In genomic region chr7:16083361-16083760, GRCm38 (mm10) we compare ENCODE assay signal across 28 mouse cellular contexts. TPM values are rescaled to one million over a fixed set of nuclear protein-coding genes. Genes with fewer than 3 reads are reported as not detected.
DNase-seq lines count a peak whose midpoint lies in the region; ATAC-seq and TF ChIP-seq lines count a peak whose summit lies in the region.
"Had no signal": no experiment of that assay in that cellular context is flagged by ENCODE, and none has a peak within 500 bp of the region (broad histone marks: within the 10 kb centered on the region; RNA-seq: fewer than 3 reads in every experiment).

No protein-coding gene starts in this region.

- peaks cover 6% of the 10 kb centered on the region for H3K4me1 ChIP-seq in heart, embryonic 12.5 days (replicated peaks)
- H3K4me1 ChIP-seq in intestine, embryonic 15.5 days (replicated peaks): no peaks in the 10 kb centered on the region
- H3K4me1 ChIP-seq in intestine, postnatal 0 days (replicated peaks; ENCODE audit: control insufficient read depth, insufficient read depth, low read length): no peaks in the 10 kb centered on the region
- no peaks in the 10 kb centered on the region for H3K4me1 ChIP-seq in forebrain, embryonic 10.5 days
- H3K4me1 ChIP-seq: embryonic facial prominence, embryonic 13.5 days; embryonic facial prominence, embryonic 15.5 days; forebrain, embryonic 13.5 days; forebrain, embryonic 15.5 days had no signal

- no peak overlapping the region for H3K4me2 ChIP-seq in heart, embryonic 12.5 days
- no peak overlapping the region for H3K4me2 ChIP-seq in intestine, embryonic 15.5 days (replicated peaks)
- H3K4me2 ChIP-seq in intestine, postnatal 0 days (replicated peaks; ENCODE audit: low read depth): no peak overlapping the region
- H3K4me2 ChIP-seq: embryonic facial prominence, embryonic 13.5 days; embryonic facial prominence, embryonic 15.5 days; forebrain, embryonic 13.5 days; forebrain, embryonic 15.5 days had no signal

- no peaks in the 10 kb centered on the region for H3K9me3 ChIP-seq in heart, embryonic 12.5 days (replicated peaks)
- H3K9me3 ChIP-seq in intestine, embryonic 15.5 days: no peaks in the 10 kb centered on the region
- no peaks in the 10 kb centered on the region for H3K9me3 ChIP-seq in intestine, postnatal 0 days (ENCODE audit: control insufficient read depth)
- no peaks in the 10 kb centered on the region for H3K9me3 ChIP-seq in forebrain, embryonic 10.5 days
- H3K9me3 ChIP-seq: embryonic facial prominence, embryonic 13.5 days; embryonic facial prominence, embryonic 15.5 days; forebrain, embryonic 13.5 days; forebrain, embryonic 15.5 days had no signal

- H3K9ac ChIP-seq in heart, embryonic 12.5 days: 0 out of 2 replicates have a peak overlapping the region, but pooled peaks have one; percentile 42
- H3K9ac ChIP-seq in intestine, embryonic 15.5 days: no peak overlapping the region
- H3K9ac ChIP-seq in intestine, postnatal 0 days (ENCODE audit: low read depth, low read length): no peak overlapping the region
- H3K9ac ChIP-seq: embryonic facial prominence, embryonic 13.5 days; embryonic facial prominence, embryonic 15.5 days; forebrain, embryonic 13.5 days; forebrain, embryonic 15.5 days; forebrain, postnatal 0 days had no signal

- no peak for TF ChIP-seq CTCF in intestine, postnatal 0 days (IDR thresholded peaks at IDR 0.05; ENCODE audit: low read depth)

- no peak for ATAC-seq in heart, embryonic 12.5 days (ENCODE audit: insufficient number of reproducible peaks, low FRiP score)
- ATAC-seq in intestine, embryonic 15.5 days: peak; percentile 75
- ATAC-seq in intestine, postnatal 0 days: 0 out of 2 replicates have a peak, but pooled peaks have one; percentile 43
- ATAC-seq: forebrain, embryonic 13.5 days; forebrain, embryonic 15.5 days; forebrain, postnatal 0 days had no signal

- H3K27ac ChIP-seq in heart, embryonic 12.5 days (ENCODE audit: poor library complexity, severe bottlenecking): no peak overlapping the region
- H3K27ac ChIP-seq in intestine, embryonic 15.5 days: no peak overlapping the region
- peak overlapping the region; percentile 50; the same call in 1 of the 2 replicates for H3K27ac ChIP-seq in intestine, postnatal 0 days (ENCODE audit: low read depth, low read length)
- no peak overlapping the region for H3K27ac ChIP-seq in forebrain, embryonic 10.5 days
- H3K27ac ChIP-seq: embryonic facial prominence, embryonic 13.5 days; embryonic facial prominence, embryonic 15.5 days; forebrain, embryonic 13.5 days; forebrain, embryonic 15.5 days had no signal

- H3K36me3 ChIP-seq in heart, embryonic 12.5 days: no peaks in the 10 kb centered on the region
- H3K36me3 ChIP-seq in intestine, embryonic 15.5 days: no peaks in the 10 kb centered on the region
- no peaks in the 10 kb centered on the region for H3K36me3 ChIP-seq in intestine, postnatal 0 days (ENCODE audit: control insufficient read depth, insufficient read depth)
- no peaks in the 10 kb centered on the region for H3K36me3 ChIP-seq in forebrain, embryonic 10.5 days (replicated peaks)
- H3K36me3 ChIP-seq: embryonic facial prominence, embryonic 13.5 days; embryonic facial prominence, embryonic 15.5 days; forebrain, embryonic 15.5 days had no signal

- no peak overlapping the region for H3K4me3 ChIP-seq in heart, embryonic 12.5 days
- no peak overlapping the region for H3K4me3 ChIP-seq in intestine, embryonic 15.5 days (replicated peaks)
- H3K4me3 ChIP-seq in intestine, postnatal 0 days (ENCODE audit: low read depth, low read length): no peak overlapping the region
- H3K4me3 ChIP-seq in forebrain, embryonic 10.5 days: no peak overlapping the region
- H3K4me3 ChIP-seq: embryonic facial prominence, embryonic 13.5 days; embryonic facial prominence, embryonic 15.5 days; erythroblast, embryonic 14.5 days; forebrain, embryonic 13.5 days; forebrain, embryonic 15.5 days had no signal

- no peak for DNase-seq in heart, postnatal 4 days
- no peak for DNase-seq in forebrain, embryonic 10.5 days (ENCODE audit: extremely low spot score, low spot score)
- no peak for DNase-seq in left cerebral cortex, adult 9 months (ENCODE audit: low spot score in 2 of 2)
- DNase-seq in c-Kit-positive CD71-positive TER-119-positive erythroid progenitor cells, embryonic 14.5 days (ENCODE audit: low spot score): no peak
- DNase-seq: adrenal gland, adult 2 months; adrenal gland, postnatal 10 days; adrenal gland, postnatal 25 days; cerebellum, adult 11 months; cerebellum, adult 18-20 months; cerebellum, adult 8-10 months; cerebellum, adult 9-11 months; cerebellum, postnatal 14 days; cerebellum, postnatal 36 days; embryo, embryonic 11 days; forebrain, postnatal 0 days had no signal

- H3K27me3 ChIP-seq in heart, embryonic 12.5 days (replicated peaks): peaks cover 16% of the 10 kb centered on the region
- no peaks in the 10 kb centered on the region for H3K27me3 ChIP-seq in intestine, embryonic 15.5 days (replicated peaks)
- H3K27me3 ChIP-seq in intestine, postnatal 0 days (replicated peaks; ENCODE audit: control insufficient read depth, insufficient read depth, low read length): no peaks in the 10 kb centered on the region
- H3K27me3 ChIP-seq in forebrain, embryonic 10.5 days (ENCODE audit: poor library complexity, severe bottlenecking): no peaks in the 10 kb centered on the region
- H3K27me3 ChIP-seq: embryonic facial prominence, embryonic 13.5 days; embryonic facial prominence, embryonic 15.5 days; forebrain, embryonic 15.5 days had no signal

- WGBS in heart, embryonic 12.5 days: 58% methylated on average over 4 of the region's 4 CpGs
- 62% methylated on average over 4 of the region's 4 CpGs for WGBS in intestine, embryonic 15.5 days
- 56% methylated on average over 4 of the region's 4 CpGs for WGBS in intestine, postnatal 0 days
- 56% methylated on average over 4 of the region's 4 CpGs for WGBS in forebrain, embryonic 10.5 days

RNA-seq across cellular contexts. Expression of gene Napa, which starts 14.9 kb away (rescaled TPM):
- 144 and 159 TPM in 2 replicates for polyA plus RNA-seq in heart, embryonic 12.5 days (2016; fragmentation: Nextera tagmentation; extraction: Ambion mirVana)
- total RNA-seq in heart, postnatal 4 days (2021): 100 to 1,000 TPM in 1 of 2 experiments, 10 to 100 TPM in 1; 90.4 to 104 TPM
- polyA plus RNA-seq in intestine, embryonic 15.5 days (2015; fragmentation: Nextera tagmentation; extraction: Ambion mirVana): 186 and 194 TPM in 2 replicates
- polyA plus RNA-seq in intestine, postnatal 0 days (2015; fragmentation: Nextera tagmentation; extraction: Ambion mirVana): 201 and 204 TPM in 2 replicates
- 169 and 171 TPM in 2 replicates for polyA plus RNA-seq in forebrain, embryonic 10.5 days (2016; fragmentation: Nextera tagmentation; extraction: Ambion mirVana)

RNA-seq across cellular contexts. Expression of gene Zfp541, which starts 21.7 kb away (rescaled TPM):
- polyA plus RNA-seq in heart, embryonic 12.5 days (2016; fragmentation: Nextera tagmentation; extraction: Ambion mirVana): 0.05 TPM in 1 of 2 replicates, not detected in the other
- total RNA-seq in heart, postnatal 4 days (2021): not detected
- polyA plus RNA-seq in intestine, embryonic 15.5 days (2015; fragmentation: Nextera tagmentation; extraction: Ambion mirVana): 0.03 and 0.06 TPM in 2 replicates
- 0.14 TPM in 1 of 2 replicates, not detected in the other for polyA plus RNA-seq in intestine, postnatal 0 days (2015; fragmentation: Nextera tagmentation; extraction: Ambion mirVana)
- 0.10 TPM in 1 of 2 replicates, not detected in the other for polyA plus RNA-seq in forebrain, embryonic 10.5 days (2016; fragmentation: Nextera tagmentation; extraction: Ambion mirVana)
- total RNA-seq: common myeloid progenitor, adult 5-6 weeks; MEL had no signal
- polyA plus RNA-seq: C2C12; embryonic facial prominence, embryonic 11.5 days; forebrain, embryonic 11.5 days; forebrain, embryonic 13.5 days; forebrain, embryonic 15.5 days had no signal

RNA-seq across cellular contexts. Expression of gene Bicra, which starts 35.6 kb away (rescaled TPM):
- 5.9 and 6.4 TPM in 2 replicates for polyA plus RNA-seq in heart, embryonic 12.5 days (2016; fragmentation: Nextera tagmentation; extraction: Ambion mirVana)
- 1 to 10 TPM; 7.6 to 7.8 TPM for total RNA-seq in heart, postnatal 4 days (2021)
- 4.9 and 5.4 TPM in 2 replicates for polyA plus RNA-seq in intestine, embryonic 15.5 days (2015; fragmentation: Nextera tagmentation; extraction: Ambion mirVana)
- 1.6 and 1.7 TPM in 2 replicates for polyA plus RNA-seq in intestine, postnatal 0 days (2015; fragmentation: Nextera tagmentation; extraction: Ambion mirVana)
- 7.0 and 7.7 TPM in 2 replicates for polyA plus RNA-seq in forebrain, embryonic 10.5 days (2016; fragmentation: Nextera tagmentation; extraction: Ambion mirVana)

RNA-seq across cellular contexts. Expression of gene Kptn, which starts 36.3 kb away (rescaled TPM):
- polyA plus RNA-seq in heart, embryonic 12.5 days (2016; fragmentation: Nextera tagmentation; extraction: Ambion mirVana): 29.4 and 31.0 TPM in 2 replicates
- total RNA-seq in heart, postnatal 4 days (2021): 10 to 100 TPM; 23.8 to 25.9 TPM
- 24.4 and 25.6 TPM in 2 replicates for polyA plus RNA-seq in intestine, embryonic 15.5 days (2015; fragmentation: Nextera tagmentation; extraction: Ambion mirVana)
- polyA plus RNA-seq in intestine, postnatal 0 days (2015; fragmentation: Nextera tagmentation; extraction: Ambion mirVana): 13.3 and 14.4 TPM in 2 replicates
- 26.0 and 28.8 TPM in 2 replicates for polyA plus RNA-seq in forebrain, embryonic 10.5 days (2016; fragmentation: Nextera tagmentation; extraction: Ambion mirVana)

RNA-seq across cellular contexts. Expression of gene Slc8a2, which starts 46.3 kb away (rescaled TPM):
- 0.28 and 0.30 TPM in 2 replicates for polyA plus RNA-seq in heart, embryonic 12.5 days (2016; fragmentation: Nextera tagmentation; extraction: Ambion mirVana)
- 1 to 10 TPM; 2.0 TPM for total RNA-seq in heart, postnatal 4 days (2021)
- polyA plus RNA-seq in intestine, embryonic 15.5 days (2015; fragmentation: Nextera tagmentation; extraction: Ambion mirVana): 0.15 and 0.23 TPM in 2 replicates
- polyA plus RNA-seq in intestine, postnatal 0 days (2015; fragmentation: Nextera tagmentation; extraction: Ambion mirVana): 0.08 and 0.14 TPM in 2 replicates
- polyA plus RNA-seq in forebrain, embryonic 10.5 days (2016; fragmentation: Nextera tagmentation; extraction: Ambion mirVana): 0.22 and 0.34 TPM in 2 replicates
- total RNA-seq: MEL had no signal
- polyA plus RNA-seq: erythroblast, embryonic 14.5 days had no signal
